Mouse (Mus musculus): ENCODE results near the gene Wdr31.
"Not testable (repeated sequence)": the region's sequence is repeated elsewhere in the genome, so short reads cannot be mapped to it uniquely, and the experiment has no call there.

Gene Wdr31

DNA sequence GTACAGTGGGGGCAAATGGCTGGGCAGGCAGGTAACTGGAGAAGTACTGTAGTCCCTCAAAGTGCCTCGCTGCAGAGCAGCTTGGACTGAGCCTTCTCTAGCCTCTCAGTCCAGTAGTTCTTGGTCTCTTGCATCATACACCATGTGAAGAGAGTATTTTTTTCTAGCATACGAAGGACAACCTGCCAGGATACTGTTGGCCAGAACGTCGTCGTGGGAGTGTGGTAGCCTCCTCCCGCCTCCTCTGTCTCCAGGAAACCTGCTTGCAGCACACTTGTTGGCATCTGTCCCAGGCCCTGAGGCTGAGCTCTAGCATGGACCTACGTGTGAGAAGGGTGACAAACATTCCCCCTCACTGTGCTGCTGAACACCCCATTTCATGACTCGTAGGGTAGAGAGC is 26.1 kb upstream of the Wdr31 start:
- DNase-seq (ENCODE audit: low spot score in 2 of 2): no peak

- DNase-seq (ENCODE audit: low spot score in 2 of 2): no peak
These were observed 25.2 kb upstream of the Wdr31 start for GRCm38 (mm10) chr4:62495946-62496345.

- DNase-seq (ENCODE audit: low spot score in 2 of 2): no peak
These were observed 23.5 kb upstream of the Wdr31 start for GRCm38 (mm10) chr4:62494230-62494629.

- DNase-seq (ENCODE audit: low spot score in 2 of 2): no peak
These were observed 22.0 kb upstream of the Wdr31 start for GRCm38 (mm10) chr4:62492682-62493081.

DNA sequence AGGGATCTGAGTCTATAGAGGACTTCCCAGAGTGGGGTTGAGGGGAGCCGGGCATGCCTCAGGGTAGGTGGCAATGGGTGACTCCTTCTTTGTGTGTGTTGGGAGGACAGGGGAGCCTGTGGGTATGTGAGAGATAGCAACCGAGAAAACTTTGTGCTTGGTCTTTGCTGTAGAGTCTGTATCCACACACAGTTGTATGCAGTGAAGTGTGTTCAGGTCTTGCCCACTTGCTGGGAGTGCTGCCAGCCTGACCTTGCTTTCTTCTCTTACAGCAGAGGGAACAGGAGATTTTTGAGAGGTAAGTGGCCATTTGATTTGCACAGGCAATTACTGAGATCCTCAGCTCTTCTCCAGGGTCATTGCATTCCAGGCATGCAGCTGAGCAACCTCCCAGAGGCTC is 17.2 kb upstream of the Wdr31 start:
- DNase-seq (ENCODE audit: low spot score in 2 of 2): no peak

DNA sequence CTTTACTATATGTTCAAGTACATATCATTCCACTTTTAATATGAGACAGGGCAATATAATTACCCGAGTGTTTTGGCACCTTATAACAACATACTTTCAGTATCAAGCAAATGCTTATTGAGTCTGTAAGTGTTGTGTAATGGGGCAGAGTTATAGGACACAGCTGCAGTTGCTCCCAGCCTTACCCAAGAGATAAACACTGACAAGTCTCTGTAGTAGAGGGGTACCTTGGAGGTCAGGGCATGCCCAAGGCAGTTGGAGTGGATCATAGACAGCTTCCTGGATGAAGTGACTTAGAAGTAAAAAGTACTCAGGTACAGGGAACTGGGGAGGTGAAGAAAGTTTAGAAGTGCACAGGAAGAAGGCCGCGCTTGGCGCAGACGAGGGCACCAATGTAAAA is 16.5 kb upstream of the Wdr31 start:
- no peak for DNase-seq (ENCODE audit: low spot score in 2 of 2)

DNA sequence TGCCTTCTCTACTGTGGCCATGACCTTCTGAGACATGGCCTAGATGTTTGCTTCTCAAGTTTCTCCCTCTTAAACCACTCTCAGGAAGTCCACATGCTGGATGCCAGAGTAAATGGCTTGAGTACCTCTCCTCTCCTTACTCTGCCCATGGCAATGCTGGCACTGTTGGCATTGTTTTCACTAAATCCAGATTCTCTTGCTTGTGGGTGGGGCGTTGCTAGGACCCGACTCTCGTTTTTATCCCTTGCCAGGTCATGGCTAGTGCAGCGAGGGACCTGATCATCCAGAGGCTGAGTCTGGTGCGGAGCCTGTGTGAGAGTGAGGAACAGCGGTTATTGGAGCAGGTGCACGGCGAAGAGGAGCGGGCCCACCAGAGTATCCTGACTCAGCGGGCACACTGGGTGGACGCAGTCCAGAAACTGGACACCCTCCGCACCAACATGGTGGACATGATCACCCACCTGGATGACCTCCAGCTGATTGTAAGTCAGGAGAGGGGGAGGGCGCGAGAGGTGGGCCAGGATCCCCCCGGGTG is 15.5 kb upstream of the Wdr31 start:
- peak in 1 of 2 experiments; percentile 14 for DNase-seq (ENCODE audit: low spot score in 2 of 2)

DNA sequence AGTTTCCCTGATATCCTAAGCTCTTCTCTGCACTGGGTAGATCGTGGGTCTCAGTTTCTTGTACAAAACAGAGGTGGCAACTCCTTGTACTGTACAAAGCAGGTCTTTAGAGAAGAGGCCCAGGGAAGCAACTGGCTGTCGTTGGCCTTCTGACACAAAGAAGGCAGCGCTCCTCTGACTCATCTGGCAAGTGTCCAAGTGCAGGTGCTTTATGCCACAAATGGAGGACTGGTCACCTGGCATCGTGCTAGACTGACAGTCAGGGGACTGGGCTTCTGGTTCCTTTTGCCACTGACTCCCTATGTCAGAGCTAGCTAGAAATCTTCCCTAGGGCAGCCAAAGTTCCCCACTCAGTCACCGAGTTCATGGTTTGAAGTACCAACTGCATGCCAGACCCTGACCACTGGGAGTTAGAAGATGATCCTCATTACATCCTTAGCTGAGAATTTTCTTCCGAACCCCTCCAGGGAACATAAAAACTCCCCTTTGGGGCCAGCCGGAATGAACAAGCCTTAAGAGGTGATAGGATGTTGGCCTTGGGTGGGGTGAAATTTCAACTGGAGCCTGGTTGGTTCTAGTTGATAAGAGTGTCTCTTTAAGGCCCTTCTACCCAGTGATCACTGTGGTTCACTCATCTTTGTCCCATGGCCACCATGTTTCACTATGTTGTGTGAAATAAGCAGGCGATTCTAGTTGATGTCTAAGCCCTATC is 14.9 kb upstream of the Wdr31 start:
- DNase-seq (ENCODE audit: low spot score in 2 of 2): peak in 1 of 2 experiments; percentile 39

GRCm38 (mm10) chr4:62484928-62485327 is 14.2 kb upstream of the Wdr31 start:
- no peak for DNase-seq (ENCODE audit: low spot score in 2 of 2)

GRCm38 (mm10) chr4:62480709-62481605 is 10.3 kb upstream of the Wdr31 start:
- DNase-seq (ENCODE audit: low spot score in 2 of 2): no peak

GRCm38 (mm10) chr4:62479937-62480708 is 9.4 kb upstream of the Wdr31 start, which contains the start of gene Bspry:
Gene Bspry, plus strand, starts transcription at chr4:62480053.
- peak; percentile 41 to 57 for DNase-seq (ENCODE audit: low spot score in 2 of 2)

- DNase-seq (ENCODE audit: low spot score in 2 of 2): not testable (repeated sequence)
These were observed 8.9 kb upstream of the Wdr31 start for GRCm38 (mm10) chr4:62479593-62479936.

GRCm38 (mm10) chr4:62477542-62478244 is 7.0 kb upstream of the Wdr31 start:
- DNase-seq (ENCODE audit: low spot score in 2 of 2): no peak

- DNase-seq (ENCODE audit: low spot score in 2 of 2): no peak
These were observed 5.1 kb upstream of the Wdr31 start for GRCm38 (mm10) chr4:62475793-62476192.

DNA sequence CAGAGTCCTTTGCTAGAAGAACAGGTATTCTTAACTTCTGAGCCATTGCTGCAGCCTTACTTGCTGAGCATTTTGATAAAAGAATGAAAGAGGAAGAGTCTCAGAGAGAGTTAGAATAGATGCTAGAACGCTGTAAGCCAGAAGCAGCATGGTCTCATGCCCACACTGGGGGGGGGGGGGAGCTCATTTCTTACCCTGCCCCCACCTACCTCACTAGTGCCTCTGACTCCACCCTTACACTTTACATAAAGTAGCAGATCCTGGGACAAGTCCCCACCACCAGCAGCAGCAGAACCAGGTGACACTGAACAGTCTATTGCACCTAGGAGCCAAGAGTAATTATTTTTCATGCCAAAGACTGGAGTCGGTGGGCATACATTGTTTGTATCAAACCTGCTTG is 4.4 kb upstream of the Wdr31 start:
- no peak for DNase-seq (ENCODE audit: low spot score in 2 of 2)

DNA sequence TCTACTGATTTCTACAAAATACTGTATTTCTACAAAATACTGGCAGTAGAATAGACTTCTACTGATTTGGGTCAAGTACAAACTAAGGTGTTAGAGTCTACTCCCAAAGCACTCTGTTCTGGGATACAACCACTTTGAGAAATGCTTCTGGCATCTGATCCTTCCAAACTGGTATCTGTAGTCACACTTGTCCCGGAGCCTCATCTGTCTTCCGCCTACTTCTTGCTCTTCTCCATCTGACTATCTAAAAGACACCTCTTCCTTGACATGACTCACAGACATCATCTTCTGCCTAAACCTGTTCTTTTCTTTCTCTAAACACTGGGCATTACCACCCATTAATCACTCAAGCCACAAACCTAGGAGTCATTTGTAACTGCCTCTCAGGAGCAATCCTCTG is 1.4 kb upstream of the Wdr31 start:
- no peak for DNase-seq (ENCODE audit: low spot score in 2 of 2)

GRCm38 (mm10) chr4:62468158-62468557 is 2.5 kb downstream of the Wdr31 start:
- DNase-seq (ENCODE audit: low spot score in 2 of 2): no peak

DNA sequence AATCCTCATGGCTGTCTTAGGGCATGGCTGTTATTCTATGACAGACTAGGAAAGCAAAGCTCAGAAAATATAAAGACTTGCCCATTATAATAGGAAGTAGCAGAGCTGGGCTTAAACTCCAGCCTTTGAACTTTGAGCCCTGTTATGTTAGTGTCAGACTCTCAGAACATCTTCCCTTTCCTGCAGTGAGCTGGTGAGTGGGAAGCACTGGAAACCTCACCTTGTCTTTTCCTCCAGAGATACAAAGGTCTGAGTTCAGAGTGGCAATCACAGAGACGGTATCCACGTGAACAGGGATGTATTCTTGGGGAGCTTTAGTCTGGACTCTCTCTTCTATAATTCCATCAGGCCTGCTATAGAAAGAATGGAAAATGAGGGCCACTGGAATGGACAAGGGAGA is 7.6 kb downstream of the Wdr31 start:
- no peak for DNase-seq (ENCODE audit: low spot score in 2 of 2)

GRCm38 (mm10) chr4:62460348-62460747 is 10.3 kb downstream of the Wdr31 start:
- no peak for DNase-seq (ENCODE audit: low spot score in 2 of 2)

DNA sequence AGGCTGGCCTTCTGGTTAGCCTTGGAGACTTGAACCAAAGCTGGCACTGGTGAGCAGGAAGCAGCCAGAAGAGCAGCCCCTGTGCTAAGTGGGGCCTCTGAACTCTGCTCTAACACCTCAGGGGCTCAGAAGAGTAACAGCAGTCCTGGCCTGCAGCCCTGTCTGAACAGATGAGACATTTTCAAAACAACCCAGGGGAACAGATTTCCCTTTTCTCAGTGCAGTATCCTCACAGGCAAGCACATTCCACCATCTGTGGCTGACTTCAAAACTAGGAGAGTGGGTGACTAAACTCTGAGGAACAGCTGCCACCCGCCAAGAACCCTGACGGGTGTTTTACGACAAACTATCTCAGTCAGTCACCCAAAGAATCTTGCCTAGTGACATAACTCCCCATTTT is 11.6 kb downstream of the Wdr31 start:
- no peak for DNase-seq (ENCODE audit: low spot score in 2 of 2)

DNA sequence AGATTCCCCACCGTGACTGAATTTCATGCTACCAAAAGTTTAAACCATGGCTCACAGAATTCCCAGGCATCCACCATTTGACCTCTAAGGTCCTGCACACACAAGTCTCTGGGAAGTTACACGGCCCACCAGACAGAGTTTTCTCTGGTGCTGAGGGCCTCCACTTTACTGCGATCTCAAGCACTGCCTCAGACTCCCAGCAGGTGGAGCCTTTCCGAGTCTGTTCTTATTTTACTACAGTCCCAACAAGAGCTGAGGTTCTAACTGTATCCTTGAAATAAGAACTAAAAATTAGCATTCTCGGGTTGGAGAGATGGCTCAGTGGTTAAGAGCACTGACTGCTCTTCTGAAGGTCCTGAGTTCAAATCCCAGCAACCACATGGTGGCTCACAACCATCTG is 15.7 kb downstream of the Wdr31 start:
- DNase-seq (ENCODE audit: low spot score in 2 of 2): peak in 1 of 2 experiments; percentile 64

Data from spleen, postnatal 10 days (tissue).